Mouse (Mus musculus) limb, embryonic 12.5 days (tissue): Measurements from ENCODE around the gene Cerk. TPM values are rescaled to one million over a fixed set of nuclear protein-coding genes. Genes with fewer than 3 reads are reported as not detected.
A peak's percentile ranks its signal among the peaks of the same experiment; 100 is the strongest.
"Not testable (repeated sequence)": the region's sequence is repeated elsewhere in the genome, so short reads cannot be mapped to it uniquely, and the experiment has no call there.

Experiments used
- ATAC-seq: fragments of 200-750 bp; cut with Nextera tagmentation; 2 replicates; pipeline ENCODE4 v1.8.0; 2017; ENCODE audit warnings: low read depth, moderate TSS enrichment; ENCODE audit not compliant: insufficient number of reproducible peaks, insufficient read depth, low FRiP score, low TSS enrichment
- H3K27ac ChIP-seq: fragments of 300-500 bp; sonication (generic); 2 replicates; pipeline ENCODE4 v1.5.1; 2016; ENCODE audit warnings: mild to moderate bottlenecking, moderate library complexity
- H3K27me3 ChIP-seq: fragments of 300-500 bp; sonication (generic); 2 replicates; pipeline ENCODE4 v1.6.1; 2016; ENCODE audit warnings: mild to moderate bottlenecking, moderate library complexity
- H3K36me3 ChIP-seq: fragments of 300-500 bp; sonication (generic); 2 replicates; pipeline ENCODE4 v1.6.1; 2016; ENCODE audit warnings: mild to moderate bottlenecking, moderate library complexity
- H3K4me1 ChIP-seq: fragments of 300-500 bp; sonication (generic); replicated peaks from 2 replicates; pipeline ENCODE4 v1.6.1; 2016
- H3K4me2 ChIP-seq: fragments of 300-500 bp; sonication (generic); 2 replicates; pipeline ENCODE4 v1.6.1; 2016; ENCODE audit warnings: mild to moderate bottlenecking, moderate library complexity
- H3K4me3 ChIP-seq: fragments of 300-500 bp; sonication (generic); replicated peaks from 2 replicates; pipeline ENCODE4 v1.5.1; 2016; ENCODE audit warnings: mild to moderate bottlenecking
- H3K9ac ChIP-seq: fragments of 300-500 bp; sonication (generic); replicated peaks from 2 replicates; pipeline ENCODE4 v1.6.1; 2016; ENCODE audit warnings: mild to moderate bottlenecking, moderate library complexity
- H3K9me3 ChIP-seq: fragments of 300-500 bp; sonication (generic); 2 replicates; pipeline ENCODE4 v1.6.1; 2016; ENCODE audit warnings: mild to moderate bottlenecking, moderate library complexity
- WGBS: fragments of 180-500 bp; shearing (Covaris S2); methylation state at CpG from one replicate; pipeline ENCODE4 v1.1.7; 2016; 5-methylcytosine and 5-hydroxymethylcytosine counted together
- polyA plus RNA-seq: library from polyadenylated mRNA; unstranded; fragments of >200 nt; fragmentation: Nextera tagmentation; extraction: Ambion mirVana; gene quantifications from 2 replicates; pipeline ENCODE4 v1.2.1, GENCODE M21; 2016

Cerk gene
- polyA plus RNA-seq, 1 experiment from 2014 or later = 21.5 TPM

DNA sequence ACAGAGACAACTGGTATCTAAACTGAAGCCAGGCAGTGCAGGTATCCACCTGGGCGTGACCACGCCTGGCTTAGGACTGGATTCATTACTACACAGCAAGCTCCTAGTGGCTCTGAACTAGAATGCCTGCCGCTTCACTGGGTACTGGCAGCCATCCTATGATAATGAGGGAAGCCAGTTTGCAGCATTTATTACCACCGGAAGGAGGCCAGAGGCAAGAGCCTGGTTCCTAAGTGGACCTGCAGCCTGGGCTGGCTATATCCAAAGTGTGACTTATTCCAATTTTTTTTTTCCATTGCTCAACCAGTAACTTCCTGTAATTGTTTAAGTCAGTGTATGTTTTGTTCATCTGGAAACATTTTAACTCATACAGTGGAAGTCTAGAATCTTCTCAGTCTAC is 20.4 kb upstream of the Cerk start:
- ATAC-seq = no peak
- H3K27ac ChIP-seq = no peak overlapping the region
- 63% methylated on average over 4 of the region's 4 CpGs for WGBS
- H3K36me3 ChIP-seq = no peaks in the 10 kb centered on the region
- H3K9me3 ChIP-seq = no peaks in the 10 kb centered on the region
- H3K4me3 ChIP-seq = no peak overlapping the region
- H3K4me1 ChIP-seq = peaks cover 12% of the 10 kb centered on the region; the same call in 1 of the 2 replicates
- no peaks in the 10 kb centered on the region for H3K27me3 ChIP-seq
- no peak overlapping the region for H3K9ac ChIP-seq
- H3K4me2 ChIP-seq = no peak overlapping the region

DNA sequence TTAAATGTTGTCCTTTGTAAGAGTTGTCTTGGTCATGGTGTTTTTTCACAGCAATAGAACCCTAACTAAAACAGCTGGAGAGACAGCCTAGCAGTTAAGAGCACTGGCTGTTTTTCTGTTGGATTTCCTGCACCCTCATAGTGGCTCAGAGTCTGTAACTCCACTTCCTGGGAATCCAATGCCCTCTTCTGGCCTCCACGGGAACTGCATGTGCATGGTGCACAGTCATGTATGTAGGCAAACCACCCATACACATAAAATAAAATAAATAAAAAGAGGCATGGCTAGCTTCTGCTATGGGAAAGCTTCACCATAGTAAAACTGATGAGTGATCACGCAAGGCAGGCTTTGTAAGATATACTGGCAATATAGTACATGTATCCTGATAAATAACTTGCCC is 19.4 kb upstream of the Cerk start:
- Histone ChIP-seq H3K27me3 (no peaks in the 10 kb centered on the region), H3K27ac (no peak overlapping the region), H3K4me3 (no peak overlapping the region), H3K9ac (no peak overlapping the region), H3K4me1 (peaks cover 12% of the 10 kb centered on the region; the same call in 1 of the 2 replicates), H3K4me2 (no peak overlapping the region), H3K9me3 (no peaks in the 10 kb centered on the region), H3K36me3 (no peaks in the 10 kb centered on the region)
- ATAC-seq = no peak
- WGBS = 43% methylated on average over 2 of the region's 2 CpGs

DNA sequence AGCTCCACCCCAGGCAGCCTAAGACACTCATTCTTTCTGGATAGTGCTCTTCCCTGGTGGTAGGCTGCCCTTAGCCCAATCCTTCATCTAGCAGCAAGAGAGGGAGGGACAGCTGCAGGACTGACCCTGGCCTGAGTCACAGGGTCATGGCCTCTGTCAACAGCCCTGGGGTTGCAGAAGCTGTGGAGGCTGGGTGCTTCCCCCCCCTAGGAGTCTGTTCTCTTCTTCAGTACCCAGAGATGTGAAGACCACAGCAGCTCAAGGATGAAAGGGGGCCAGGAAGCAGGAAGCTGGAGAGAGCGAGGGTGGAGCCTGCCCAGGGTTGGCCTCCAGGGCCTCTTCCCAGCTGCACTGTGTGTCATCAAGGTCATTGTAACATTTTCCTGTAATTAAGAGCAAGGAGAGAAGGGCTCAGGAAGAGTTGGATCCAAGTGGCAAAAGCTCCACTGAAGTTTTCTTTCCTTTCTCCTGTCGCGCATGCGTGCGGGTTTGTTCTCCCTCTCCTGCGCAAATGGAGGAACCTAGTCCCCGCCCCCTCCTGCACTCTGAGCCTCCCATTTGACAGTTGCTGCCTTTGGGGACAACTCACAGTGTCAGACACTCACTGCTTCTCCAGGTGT is 18.1 kb upstream of the Cerk start:
- ATAC-seq = no peak
- no peak overlapping the region for H3K4me3 ChIP-seq

DNA sequence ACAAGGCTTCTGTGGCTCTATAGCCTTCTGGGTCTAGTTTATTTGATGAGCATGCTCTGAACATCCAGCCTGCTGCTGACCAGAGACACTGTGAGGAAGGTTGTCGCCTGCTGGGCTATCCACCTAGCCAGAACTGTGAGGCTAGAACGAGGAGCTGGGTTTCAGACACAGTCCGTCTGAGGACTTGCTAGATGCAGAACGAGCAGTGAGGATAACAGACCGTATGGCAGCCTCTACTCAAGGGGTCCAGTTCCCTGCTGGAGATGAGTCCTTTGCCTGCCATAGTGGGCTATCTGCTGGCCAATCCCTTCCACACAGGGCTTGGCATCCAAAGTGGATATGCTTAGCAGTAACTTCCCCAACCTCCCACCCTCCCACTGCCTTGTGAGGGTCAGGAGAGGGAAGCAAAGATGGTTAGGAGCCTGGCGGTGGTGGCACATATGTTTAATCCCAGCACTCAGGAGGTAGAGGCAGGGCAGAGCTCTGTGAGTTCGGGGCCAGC is 17.4 kb upstream of the Cerk start:
- no peak for ATAC-seq
- Histone ChIP-seq H3K4me1 (peaks cover 12% of the 10 kb centered on the region; the same call in 1 of the 2 replicates), H3K4me2 (no peak overlapping the region), H3K9ac (no peak overlapping the region), H3K36me3 (no peaks in the 10 kb centered on the region), H3K9me3 (no peaks in the 10 kb centered on the region), H3K27ac (no peak overlapping the region), H3K4me3 (no peak overlapping the region), H3K27me3 (no peaks in the 10 kb centered on the region)
- 75% methylated on average over 7 of the region's 7 CpGs for WGBS

More for the DNA sequence above, 18.1 kb upstream of the Cerk start:
- H3K4me1 ChIP-seq = peaks cover 12% of the 10 kb centered on the region; the same call in 1 of the 2 replicates
- WGBS = 33% methylated on average over 7 of the region's 7 CpGs
- H3K27me3 ChIP-seq = no peaks in the 10 kb centered on the region
- H3K36me3 ChIP-seq = no peaks in the 10 kb centered on the region
- no peak overlapping the region for H3K27ac ChIP-seq
- peak overlapping the region; percentile 28 for H3K4me2 ChIP-seq
- H3K9me3 ChIP-seq = no peaks in the 10 kb centered on the region
- H3K9ac ChIP-seq = no peak overlapping the region

DNA sequence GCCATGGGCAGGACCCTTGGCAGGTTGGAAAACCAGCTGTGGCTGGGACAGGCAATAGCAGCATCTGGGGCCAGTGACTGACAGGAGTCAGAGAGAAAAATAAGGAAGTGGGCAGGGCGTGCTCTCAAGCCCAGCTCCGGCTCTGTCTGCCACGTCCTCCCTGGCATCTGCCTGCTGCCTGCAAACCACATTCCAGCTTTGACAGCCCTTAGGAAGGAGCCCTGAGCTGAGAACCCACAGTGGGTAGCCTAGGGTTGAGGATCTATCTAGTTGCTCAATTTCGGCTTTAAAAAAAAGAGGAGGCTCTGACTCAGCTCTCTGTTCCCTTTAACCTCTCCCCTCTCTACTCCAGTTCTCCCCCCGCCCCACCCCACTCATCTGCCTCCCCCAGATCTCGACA is 16.7 kb upstream of the Cerk start:
- Histone ChIP-seq H3K27me3 (no peaks in the 10 kb centered on the region; the same call in 1 of the 2 replicates), H3K36me3 (no peaks in the 10 kb centered on the region), H3K27ac (no peak overlapping the region), H3K9me3 (no peaks in the 10 kb centered on the region), H3K4me2 (no peak overlapping the region), H3K4me1 (peaks cover 12% of the 10 kb centered on the region; the same call in 1 of the 2 replicates), H3K9ac (no peak overlapping the region), H3K4me3 (no peak overlapping the region)
- 44% methylated on average over 6 of the region's 6 CpGs for WGBS
- no peak for ATAC-seq

DNA sequence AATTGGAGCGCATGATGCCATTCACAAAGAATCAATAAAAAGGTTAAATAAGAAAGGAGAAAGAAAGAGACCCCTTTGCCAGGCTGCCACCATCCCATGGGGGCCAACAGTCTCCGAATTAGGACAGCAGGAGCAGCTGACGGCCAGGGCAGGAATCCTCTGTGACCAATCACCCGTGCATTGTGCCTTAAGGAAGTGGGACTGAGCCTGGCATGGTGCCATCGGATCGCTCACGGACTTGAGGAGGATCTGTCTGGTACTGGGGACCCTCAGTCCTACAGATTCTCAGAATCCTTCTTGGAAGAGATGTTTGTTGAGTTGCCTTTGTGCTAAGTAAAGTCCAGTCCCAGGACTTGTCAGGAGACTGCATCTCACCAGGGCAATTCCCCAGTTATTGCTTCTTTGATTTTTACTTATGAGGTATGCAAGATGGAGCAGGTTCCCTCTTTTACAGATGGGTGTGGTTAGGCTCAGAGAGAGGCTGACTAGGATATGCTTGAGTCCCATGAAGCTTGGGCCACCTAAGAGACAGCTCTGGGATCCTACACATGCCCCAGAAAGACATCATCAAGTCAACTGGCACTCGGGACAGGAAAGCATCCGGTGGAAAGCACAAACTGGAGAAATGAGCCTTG is 15.9 kb upstream of the Cerk start:
- Histone ChIP-seq H3K36me3 (no peaks in the 10 kb centered on the region), H3K9me3 (no peaks in the 10 kb centered on the region), H3K4me2 (no peak overlapping the region), H3K27me3 (no peaks in the 10 kb centered on the region; the same call in 1 of the 2 replicates), H3K27ac (no peak overlapping the region), H3K4me1 (peaks cover 12% of the 10 kb centered on the region; the same call in 1 of the 2 replicates), H3K9ac (no peak overlapping the region), H3K4me3 (no peak overlapping the region)
- WGBS = 83% methylated on average over 9 of the region's 9 CpGs
- ATAC-seq = no peak

DNA sequence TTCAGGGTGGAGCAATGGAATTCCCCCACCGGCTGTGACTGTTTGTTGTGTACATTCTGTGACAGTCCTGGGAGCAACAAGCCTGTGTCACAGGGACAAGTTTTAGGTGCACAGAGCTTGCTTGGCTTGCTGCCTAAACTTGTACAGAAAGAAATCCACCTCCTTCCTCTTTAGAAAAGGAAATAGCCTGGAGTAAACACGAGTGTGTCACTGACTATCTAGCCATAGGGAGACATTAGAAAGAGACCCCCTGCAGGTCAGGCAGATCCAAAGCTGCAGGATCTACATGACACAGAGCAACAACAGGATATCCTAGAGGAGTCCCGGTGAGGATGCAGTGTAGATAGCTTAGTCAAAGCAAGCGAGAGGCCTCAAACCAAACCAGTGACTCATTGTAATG is 15.2 kb upstream of the Cerk start:
- Histone ChIP-seq H3K4me2 (no peak overlapping the region), H3K9me3 (no peaks in the 10 kb centered on the region), H3K27me3 (no peaks in the 10 kb centered on the region; the same call in 1 of the 2 replicates), H3K36me3 (no peaks in the 10 kb centered on the region), H3K4me3 (no peak overlapping the region), H3K4me1 (peaks cover 12% of the 10 kb centered on the region; the same call in 1 of the 2 replicates), H3K27ac (no peak overlapping the region), H3K9ac (no peak overlapping the region)
- WGBS = 55% methylated on average over 4 of the region's 4 CpGs
- no peak for ATAC-seq

DNA sequence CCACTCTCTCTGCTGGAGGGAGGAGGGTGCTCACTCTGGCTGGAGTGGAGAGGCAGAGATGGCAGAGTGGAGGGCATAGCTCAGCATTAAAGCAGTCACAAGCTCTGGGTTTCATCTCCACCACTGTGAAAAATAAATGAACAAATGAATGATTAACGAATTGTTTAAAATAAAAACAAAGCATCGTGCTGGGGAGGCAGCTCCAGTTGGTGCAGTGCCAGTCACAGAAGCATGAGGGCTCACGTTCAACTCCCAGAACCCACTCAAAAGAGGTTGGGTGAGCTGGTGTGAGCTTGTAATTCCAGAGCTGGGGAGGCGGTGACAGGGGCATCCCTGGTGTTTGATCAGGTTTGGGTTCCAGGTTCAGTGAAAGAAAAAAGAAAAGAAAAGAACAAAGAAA is 14.2 kb upstream of the Cerk start:
- H3K27ac ChIP-seq = no peak overlapping the region
- H3K4me2 ChIP-seq = no peak overlapping the region
- 53% methylated on average over 4 of the region's 4 CpGs for WGBS
- H3K9me3 ChIP-seq = no peaks in the 10 kb centered on the region
- peaks cover 12% of the 10 kb centered on the region; the same call in 1 of the 2 replicates for H3K4me1 ChIP-seq
- no peaks in the 10 kb centered on the region; the same call in 1 of the 2 replicates for H3K27me3 ChIP-seq
- no peaks in the 10 kb centered on the region for H3K36me3 ChIP-seq
- no peak overlapping the region for H3K4me3 ChIP-seq
- ATAC-seq = no peak
- no peak overlapping the region for H3K9ac ChIP-seq

DNA sequence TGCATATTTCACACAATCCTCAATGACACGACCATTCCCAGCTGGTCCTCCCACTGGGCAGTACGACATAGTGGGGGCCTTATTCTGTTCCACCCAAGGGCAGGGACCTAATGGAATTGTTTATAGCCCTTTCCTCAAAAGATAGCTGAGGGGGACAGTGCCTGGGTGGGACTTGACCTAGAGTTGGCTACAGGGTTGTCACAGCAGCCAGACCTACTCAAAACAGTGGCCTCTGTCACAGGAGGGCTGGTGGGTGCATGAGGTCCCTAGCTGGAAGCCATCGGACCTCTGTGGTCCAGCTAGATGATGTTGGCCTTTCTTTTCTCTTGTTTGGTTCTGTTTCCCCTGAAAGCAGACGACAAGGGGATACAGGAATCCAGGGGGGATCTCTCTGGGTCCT is 13.5 kb upstream of the Cerk start:
- 69% methylated on average over 4 of the region's 4 CpGs for WGBS

DNA sequence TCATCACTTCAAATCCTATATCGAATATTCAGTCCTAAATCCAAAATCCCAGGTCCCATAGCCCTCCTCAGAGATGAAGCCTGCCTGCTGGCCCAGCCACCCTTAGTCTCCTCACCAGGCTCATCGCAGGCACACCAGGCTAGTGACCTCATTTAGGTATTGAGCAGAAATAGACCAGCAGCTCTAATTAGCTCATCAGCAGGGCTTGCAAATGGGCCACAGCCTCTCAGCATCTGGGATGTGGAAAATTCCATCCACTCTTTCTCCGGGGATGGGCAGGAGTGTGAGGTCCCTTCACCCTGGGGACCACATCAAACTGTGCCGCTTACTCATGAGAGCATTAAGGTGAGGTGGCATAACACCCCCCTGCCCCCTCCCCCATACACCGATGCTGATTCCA is 13.1 kb upstream of the Cerk start:
- Histone ChIP-seq H3K4me2 (no peak overlapping the region), H3K4me1 (peaks cover 11% of the 10 kb centered on the region; the same call in 1 of the 2 replicates), H3K27me3 (no peaks in the 10 kb centered on the region; the same call in 1 of the 2 replicates), H3K9ac (no peak overlapping the region), H3K27ac (no peak overlapping the region), H3K9me3 (no peaks in the 10 kb centered on the region), H3K36me3 (no peaks in the 10 kb centered on the region), H3K4me3 (no peak overlapping the region)
- ATAC-seq = no peak
- 83% methylated on average over 5 of the region's 5 CpGs for WGBS

More for the DNA sequence above, 13.5 kb upstream of the Cerk start:
- no peaks in the 10 kb centered on the region; the same call in 1 of the 2 replicates for H3K27me3 ChIP-seq
- no peaks in the 10 kb centered on the region for H3K9me3 ChIP-seq
- ATAC-seq = no peak
- H3K36me3 ChIP-seq = no peaks in the 10 kb centered on the region
- H3K4me1 ChIP-seq = peaks cover 12% of the 10 kb centered on the region; the same call in 1 of the 2 replicates
- H3K4me3 ChIP-seq = no peak overlapping the region
- no peak overlapping the region for H3K4me2 ChIP-seq
- no peak overlapping the region for H3K9ac ChIP-seq
- no peak overlapping the region for H3K27ac ChIP-seq

DNA sequence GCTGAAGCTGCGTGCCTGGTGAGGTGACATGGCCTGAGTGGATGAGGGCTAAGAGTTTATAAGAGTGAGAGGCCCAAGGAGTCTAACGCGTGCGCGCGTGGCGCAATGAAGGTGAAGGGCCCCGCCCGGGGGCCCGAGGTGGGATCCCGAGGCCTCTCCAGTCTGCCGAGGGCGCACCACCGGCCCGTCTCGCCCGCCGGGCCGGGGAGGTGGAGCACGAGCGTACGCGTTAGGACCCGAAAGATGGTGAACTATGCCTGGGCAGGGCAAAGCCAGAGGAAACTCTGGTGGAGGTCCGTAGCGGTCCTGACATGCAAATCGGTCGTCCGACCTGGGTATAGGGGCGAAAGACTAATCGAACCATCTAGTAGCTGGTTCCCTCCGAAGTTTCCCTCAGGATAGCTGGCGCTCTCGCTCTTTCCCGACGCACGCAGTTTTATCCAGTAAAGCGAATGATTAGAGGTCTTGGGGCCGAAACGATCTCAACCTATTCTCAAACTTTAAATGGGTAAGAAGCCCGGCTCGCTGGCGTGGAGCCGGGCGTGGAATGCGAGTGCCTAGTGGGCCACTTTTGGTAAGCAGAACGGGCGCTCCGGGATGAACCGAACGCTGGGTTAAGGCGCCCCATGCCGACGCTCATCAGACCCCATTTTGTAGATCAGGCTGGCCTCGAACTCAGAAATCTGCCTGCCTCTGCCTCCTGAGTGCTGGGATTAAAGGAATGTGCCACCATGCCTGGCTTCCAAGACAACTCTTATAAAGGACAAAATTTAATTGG is 8.9 kb upstream of the Cerk start:
- WGBS = 70% methylated on average over 55 of the region's 55 CpGs

More for the DNA sequence above, 8.9 kb upstream of the Cerk start:
- H3K27me3 ChIP-seq, H3K4me2 ChIP-seq, H3K4me3 ChIP-seq, H3K9ac ChIP-seq, H3K4me1 ChIP-seq, H3K36me3 ChIP-seq, H3K9me3 ChIP-seq, H3K27ac ChIP-seq: not testable (repeated sequence)
- peak; percentile 95 for ATAC-seq
